ENCODE assay signal across 26 mouse cellular contexts in the genomic region with DNA sequence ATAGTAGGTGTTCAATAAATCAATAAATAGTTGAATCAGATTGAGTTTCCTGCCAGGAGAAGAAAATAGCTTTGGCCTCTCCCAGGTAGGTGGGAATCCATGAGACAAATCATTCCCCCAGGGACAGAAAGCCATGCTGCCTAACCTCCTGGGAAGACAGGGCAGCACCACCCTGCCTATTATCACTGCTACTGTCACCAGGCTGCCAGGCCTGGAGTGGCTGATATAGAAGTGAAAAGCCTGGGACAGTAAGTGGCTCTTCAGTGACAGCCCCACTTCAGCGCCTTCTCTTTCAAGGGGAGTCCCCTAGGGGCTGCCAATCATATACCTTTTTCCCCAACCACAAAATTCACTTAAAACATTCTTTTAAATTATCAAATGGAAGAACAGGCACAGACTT.
DNase-seq lines count a peak whose midpoint lies in the region; ATAC-seq and TF ChIP-seq lines count a peak whose summit lies in the region.
"Had no signal": no experiment of that assay in that cellular context is flagged by ENCODE, and none has a peak within 500 bp of the region (broad histone marks: within the 10 kb centered on the region; RNA-seq: fewer than 3 reads in every experiment).

No protein-coding gene starts in this region.

- no peaks in the 10 kb centered on the region for H3K9me3 ChIP-seq in forebrain, embryonic 13.5 days (replicated peaks)
- H3K9me3 ChIP-seq in forebrain, embryonic 12.5 days: no peaks in the 10 kb centered on the region
- no peaks in the 10 kb centered on the region for H3K9me3 ChIP-seq in forebrain, embryonic 15.5 days
- no peaks in the 10 kb centered on the region for H3K9me3 ChIP-seq in forebrain, embryonic 10.5 days
- H3K9me3 ChIP-seq: embryonic facial prominence, embryonic 13.5 days; embryonic facial prominence, embryonic 15.5 days; G1E had no signal

- H3K4me1 ChIP-seq in forebrain, embryonic 13.5 days: peaks cover 12% of the 10 kb centered on the region
- H3K4me1 ChIP-seq in forebrain, embryonic 12.5 days: peaks cover 9% of the 10 kb centered on the region
- H3K4me1 ChIP-seq in forebrain, embryonic 15.5 days: peaks cover 10% of the 10 kb centered on the region; the same call in 1 of the 2 replicates
- H3K4me1 ChIP-seq in forebrain, embryonic 10.5 days: peaks cover 12% of the 10 kb centered on the region

- H3K9ac ChIP-seq in forebrain, embryonic 13.5 days: no peak overlapping the region
- no peak overlapping the region for H3K9ac ChIP-seq in forebrain, embryonic 12.5 days
- H3K9ac ChIP-seq in forebrain, embryonic 15.5 days (replicated peaks): no peak overlapping the region
- H3K9ac ChIP-seq: embryonic facial prominence, embryonic 13.5 days; embryonic facial prominence, embryonic 15.5 days had no signal

- 73% methylated on average over 1 of the region's 1 CpGs for WGBS in forebrain, embryonic 13.5 days
- WGBS in forebrain, embryonic 12.5 days: 84% methylated on average over 1 of the region's 1 CpGs
- WGBS in forebrain, embryonic 15.5 days: 74% methylated on average over 1 of the region's 1 CpGs
- WGBS in forebrain, embryonic 10.5 days: 88% methylated on average over 1 of the region's 1 CpGs

- no peak overlapping the region for H3K27ac ChIP-seq in forebrain, embryonic 13.5 days
- H3K27ac ChIP-seq in forebrain, embryonic 12.5 days: no peak overlapping the region
- H3K27ac ChIP-seq in forebrain, embryonic 15.5 days (replicated peaks): 0 out of 2 replicates have a peak overlapping the region, but pooled peaks have one; percentile 14
- no peak overlapping the region for H3K27ac ChIP-seq in forebrain, embryonic 10.5 days
- H3K27ac ChIP-seq: embryonic facial prominence, embryonic 13.5 days; embryonic facial prominence, embryonic 15.5 days had no signal

- no peak overlapping the region for H3K4me3 ChIP-seq in forebrain, embryonic 13.5 days
- no peak overlapping the region for H3K4me3 ChIP-seq in forebrain, embryonic 12.5 days (replicated peaks)
- no peak overlapping the region for H3K4me3 ChIP-seq in forebrain, embryonic 15.5 days
- no peak overlapping the region for H3K4me3 ChIP-seq in forebrain, embryonic 10.5 days
- H3K4me3 ChIP-seq: embryonic facial prominence, embryonic 13.5 days; embryonic facial prominence, embryonic 15.5 days; erythroblast, embryonic 14.5 days had no signal

- peak; percentile 48; the same call in 1 of the 2 replicates for ATAC-seq in forebrain, embryonic 13.5 days
- ATAC-seq in forebrain, embryonic 12.5 days (ENCODE audit: low FRiP score): no peak
- 0 out of 2 replicates have a peak, but pooled peaks have one; percentile 60 for ATAC-seq in forebrain, embryonic 15.5 days (replicated peaks)
- ATAC-seq: activated CD4-positive, CD25-positive, alpha-beta regulatory T cell, adult 4 months; CD4-positive, CD25-positive, alpha-beta regulatory T cell, adult 4 months had no signal

- TF ChIP-seq POLR2A in brain, embryonic 14.5 days (IDR thresholded peaks at IDR 0.05; ENCODE audit: borderline replicate concordance, extremely low read depth, insufficient read depth, insufficient read length, poor library complexity, severe bottlenecking): no peak

- DNase-seq in forebrain, embryonic 10.5 days (ENCODE audit: extremely low spot score, low spot score): no peak
- peak; percentile 86 for DNase-seq in heart, adult 11 months
- no peak for DNase-seq in heart, postnatal 4 days
- peak; percentile 49 for DNase-seq in brain, embryonic 14.5 days (ENCODE audit: low read depth)
- DNase-seq: adrenal gland, adult 8-10 months; adrenal gland, postnatal 14 days; adrenal gland, postnatal 36 days; B cell, adult 2 months; cerebellum, adult 11 months; cerebellum, adult 18-20 months; cerebellum, adult 8-10 months; cerebellum, adult 9-11 months; cerebellum, postnatal 14 days; cerebellum, postnatal 36 days; embryo, embryonic 11 days had no signal

- no peaks in the 10 kb centered on the region for H3K36me3 ChIP-seq in forebrain, embryonic 13.5 days (ENCODE audit: poor library complexity, severe bottlenecking)
- no peaks in the 10 kb centered on the region for H3K36me3 ChIP-seq in forebrain, embryonic 12.5 days (replicated peaks)
- no peaks in the 10 kb centered on the region for H3K36me3 ChIP-seq in forebrain, embryonic 15.5 days
- H3K36me3 ChIP-seq in forebrain, embryonic 10.5 days (replicated peaks): no peaks in the 10 kb centered on the region
- H3K36me3 ChIP-seq: embryonic facial prominence, embryonic 13.5 days; embryonic facial prominence, embryonic 15.5 days; G1E had no signal

- H3K4me2 ChIP-seq in forebrain, embryonic 13.5 days: no peak overlapping the region
- no peak overlapping the region for H3K4me2 ChIP-seq in forebrain, embryonic 12.5 days
- H3K4me2 ChIP-seq in forebrain, embryonic 15.5 days (replicated peaks): no peak overlapping the region
- H3K4me2 ChIP-seq: embryonic facial prominence, embryonic 13.5 days; embryonic facial prominence, embryonic 15.5 days had no signal

- no peaks in the 10 kb centered on the region for H3K27me3 ChIP-seq in forebrain, embryonic 13.5 days
- no peaks in the 10 kb centered on the region for H3K27me3 ChIP-seq in forebrain, embryonic 12.5 days
- no peaks in the 10 kb centered on the region for H3K27me3 ChIP-seq in forebrain, embryonic 15.5 days
- no peaks in the 10 kb centered on the region for H3K27me3 ChIP-seq in forebrain, embryonic 10.5 days (ENCODE audit: poor library complexity, severe bottlenecking)
- H3K27me3 ChIP-seq: CH12.LX; embryonic facial prominence, embryonic 13.5 days; embryonic facial prominence, embryonic 15.5 days; Patski had no signal

- no peak for TF ChIP-seq CTCF in brain, embryonic 14.5 days (IDR thresholded peaks at IDR 0.05; ENCODE audit: borderline replicate concordance, extremely low read depth, insufficient read depth, insufficient read length)

Comparison
In these comparisons a context has a peak if more than half of its experiments do, and no peak if none do; other contexts are left out.
1. DNase-seq: peak in heart, adult 11 months (single experiment) and brain, embryonic 14.5 days (single experiment); none in forebrain, embryonic 10.5 days (single experiment) and heart, postnatal 4 days (single experiment).